Mouse (Mus musculus): Measurements from ENCODE around the gene Rapgef4.

DNA sequence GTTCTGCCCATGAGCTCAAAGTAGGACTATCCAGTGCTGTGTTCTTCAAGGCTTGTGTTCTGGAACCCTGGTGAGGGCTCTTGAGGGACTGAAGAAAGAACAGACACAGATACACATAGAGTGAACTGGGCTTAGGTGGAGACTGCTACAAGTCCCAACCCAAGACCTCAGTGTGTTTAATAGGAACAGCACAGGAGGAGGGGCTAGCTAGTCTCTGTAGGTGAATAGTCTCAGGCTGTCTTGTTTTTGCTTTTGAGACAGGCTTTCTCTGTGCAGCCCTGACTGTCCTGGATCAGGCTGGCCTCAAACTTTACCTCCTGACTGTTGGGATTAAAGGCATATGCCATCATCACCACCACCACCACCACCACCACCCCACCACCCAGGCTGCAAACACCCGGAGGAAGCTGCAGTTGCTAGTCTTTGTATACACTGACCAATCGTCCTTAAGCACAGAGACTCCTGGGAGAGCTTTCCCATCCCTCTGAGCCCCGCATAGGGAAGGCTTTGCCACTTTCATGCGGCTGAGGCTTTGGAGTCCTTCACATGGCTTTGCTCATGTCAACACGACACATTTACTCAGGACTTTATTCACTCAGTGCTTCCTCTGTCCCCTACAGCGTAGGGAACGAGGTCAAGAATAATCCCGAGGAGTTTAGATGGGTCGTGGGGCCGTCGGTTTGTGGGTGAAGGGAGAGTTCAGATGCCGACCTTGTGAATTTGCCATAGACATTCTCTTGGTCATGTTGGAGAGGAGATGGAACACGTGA is 22.9 kb downstream of the Rapgef4 start:
- TF ChIP-seq GATA1 (IDR thresholded peaks at IDR 0.05; ENCODE audit: low read length) (no peak), TAL1 (IDR thresholded peaks at IDR 0.05; ENCODE audit: low read length) (no peak)
